Mouse (Mus musculus) CH12.LX (cell line): ENCODE results near the gene Zfp523. TPM values are rescaled to one million over a fixed set of nuclear protein-coding genes. Genes with fewer than 3 reads are reported as not detected.

Experiments
- DNase-seq: peaks from one replicate; pipeline ENCODE4 v3.0.0-alpha.2; 2013; ENCODE audit errors: extremely low read depth
- H3K27ac ChIP-seq: 2 replicates; pipeline ENCODE4 v1.5.1; 2012; ENCODE audit warnings: low read depth, mild to moderate bottlenecking, control low read depth, moderate library complexity; ENCODE audit not compliant: insufficient read depth
- H3K27me3 ChIP-seq: replicated peaks from 2 replicates; pipeline ENCODE3; 2012; ENCODE audit warnings: inconsistent platforms
- H3K36me3 ChIP-seq, 2 experiments: replicated peaks in 1 of 2; 2 replicates each; pipeline versions ENCODE3 to v1.6.1; 2012; ENCODE audit warnings: inconsistent platforms in 1 of 2, low read length in 1 of 2, mild to moderate bottlenecking in 1 of 2, mixed read lengths in 1 of 2, moderate library complexity in 1 of 2; ENCODE audit not compliant: control insufficient read depth in 1 of 2, insufficient read depth in 1 of 2
- H3K4me1 ChIP-seq, 2 experiments: 2 replicates each; pipeline ENCODE4 v1.6.1; 2012; ENCODE audit warnings: inconsistent platforms in 1 of 2, moderate library complexity in 1 of 2; ENCODE audit not compliant: insufficient read depth in 2 of 2, control insufficient read depth in 1 of 2
- H3K4me2 ChIP-seq: 2 replicates; pipeline ENCODE4 v1.6.1; 2012; ENCODE audit warnings: low read depth, mild to moderate bottlenecking, control low read depth; ENCODE audit not compliant: poor library complexity, insufficient read depth, severe bottlenecking
- H3K4me3 ChIP-seq, 3 experiments: fragments of 150-350 bp in 1 of 3; sonication (generic) in 1 of 3; replicated peaks in 1 of 3; 2 replicates each; pipeline versions ENCODE3 to v1.5.1; 2011 to 2012; ENCODE audit warnings: low read depth in 2 of 3, low read length in 2 of 3, mild to moderate bottlenecking in 2 of 3, moderate library complexity in 2 of 3, control low read depth in 1 of 3, improper control_type of control experiment in 1 of 3, inconsistent platforms in 1 of 3, mixed read lengths in 1 of 3; ENCODE audit not compliant: poor library complexity in 1 of 3
- H3K79me2 ChIP-seq: replicated peaks from 2 replicates; pipeline ENCODE4 v1.6.1; 2012; ENCODE audit warnings: mild to moderate bottlenecking, moderate library complexity; ENCODE audit not compliant: control insufficient read depth, poor library complexity, insufficient read depth, severe bottlenecking; ENCODE audit errors: extremely low read depth
- H3K9ac ChIP-seq: 2 replicates; pipeline ENCODE4 v1.6.1; 2012; ENCODE audit warnings: low read depth, mild to moderate bottlenecking, control low read depth, moderate library complexity; ENCODE audit not compliant: insufficient read depth
- H3K9me3 ChIP-seq: replicated peaks from 2 replicates; pipeline ENCODE3; 2012; ENCODE audit warnings: low read length, inconsistent platforms, mixed read lengths
- BHLHE40 ChIP-seq: IDR thresholded peaks from 2 replicates; pipeline ENCODE4 v1.6.1; 2011; ENCODE audit warnings: mild to moderate bottlenecking, low read depth, low read length, improper control_type of control experiment
- CHD2 ChIP-seq: IDR thresholded peaks from 2 replicates; pipeline ENCODE4 v1.6.1; 2011; ENCODE audit warnings: low read length, improper control_type of control experiment
- CTCF ChIP-seq, 2 experiments: IDR thresholded peaks in 1 of 2; conservative IDR thresholded peaks in 1 of 2; 2 replicates each; pipeline ENCODE4 v1.5.1; 2011 to 2012; ENCODE audit warnings: low read depth in 2 of 2, low read length in 2 of 2, improper control_type of control experiment in 1 of 2, inconsistent platforms in 1 of 2, mild to moderate bottlenecking in 1 of 2, moderate library complexity in 1 of 2
- E2F4 ChIP-seq: IDR thresholded peaks from 2 replicates; pipeline ENCODE4 v1.6.1; 2011; ENCODE audit warnings: low read depth, low read length, improper control_type of control experiment; ENCODE audit not compliant: insufficient replicate concordance
- ELF1 ChIP-seq: IDR thresholded peaks from 2 replicates; pipeline ENCODE4 v1.6.1; 2014; ENCODE audit warnings: low read depth, mild to moderate bottlenecking, inconsistent platforms, low read length, improper control_type of control experiment
- EP300 ChIP-seq: IDR thresholded peaks from 2 replicates; pipeline ENCODE4 v1.6.1; 2011; ENCODE audit warnings: low read length, improper control_type of control experiment
- ETS1 ChIP-seq: conservative IDR thresholded peaks from 2 replicates; pipeline ENCODE4 v1.6.1; 2012; ENCODE audit warnings: low read depth, mild to moderate bottlenecking, inconsistent platforms, low read length, improper control_type of control experiment, moderate library complexity
- GABPA ChIP-seq: IDR thresholded peaks from 2 replicates; pipeline ENCODE4 v1.6.1; 2012; ENCODE audit warnings: low read depth, low read length, improper control_type of control experiment, inconsistent platforms; ENCODE audit not compliant: insufficient replicate concordance
- HCFC1 ChIP-seq: IDR thresholded peaks from 2 replicates; pipeline ENCODE4 v1.6.1; 2012; ENCODE audit warnings: low read depth, mild to moderate bottlenecking, inconsistent platforms, low read length, improper control_type of control experiment
- JUN ChIP-seq: IDR thresholded peaks from 2 replicates; pipeline ENCODE4 v1.6.1; 2011; ENCODE audit warnings: low read depth, mild to moderate bottlenecking, low read length, improper control_type of control experiment, moderate library complexity; ENCODE audit not compliant: insufficient read depth
- MAZ ChIP-seq: IDR thresholded peaks from 2 replicates; pipeline ENCODE4 v1.6.1; 2012; ENCODE audit warnings: low read depth, mild to moderate bottlenecking, inconsistent platforms, low read length, improper control_type of control experiment, moderate library complexity
- MEF2A ChIP-seq: IDR thresholded peaks from 2 replicates; pipeline ENCODE4 v1.6.1; 2014; ENCODE audit warnings: low read depth, mild to moderate bottlenecking, inconsistent platforms, low read length, improper control_type of control experiment, borderline replicate concordance
- MXI1 ChIP-seq: IDR thresholded peaks from 2 replicates; pipeline ENCODE4 v1.6.1; 2011; ENCODE audit warnings: mild to moderate bottlenecking, low read depth, low read length, improper control_type of control experiment
- NELFE ChIP-seq: IDR thresholded peaks from 2 replicates; pipeline ENCODE4 v1.6.1; 2011; ENCODE audit warnings: low read depth, low read length, improper control_type of control experiment
- NRF1 ChIP-seq: IDR thresholded peaks from 2 replicates; pipeline ENCODE4 v1.6.1; 2014; ENCODE audit warnings: low read depth, mild to moderate bottlenecking, inconsistent platforms, low read length, improper control_type of control experiment, moderate library complexity
- POLR2A ChIP-seq: IDR thresholded peaks from 2 replicates; pipeline ENCODE4 v1.6.1; 2011; ENCODE audit warnings: low read depth, mild to moderate bottlenecking, improper control_type of control experiment, low read length
- POLR2AphosphoS2 ChIP-seq: IDR thresholded peaks from 2 replicates; pipeline ENCODE4 v1.6.1; 2011; ENCODE audit warnings: low read depth, low read length, improper control_type of control experiment
- RCOR1 ChIP-seq: conservative IDR thresholded peaks from 2 replicates; pipeline ENCODE4 v1.6.1; 2012; ENCODE audit warnings: low read depth, mild to moderate bottlenecking, inconsistent platforms, low read length, improper control_type of control experiment
- SIN3A ChIP-seq: IDR thresholded peaks from 2 replicates; pipeline ENCODE4 v1.6.1; 2012; ENCODE audit warnings: low read length, improper control_type of control experiment, inconsistent platforms
- TBP ChIP-seq: conservative IDR thresholded peaks from 2 replicates; pipeline ENCODE4 v1.6.1; 2011; ENCODE audit warnings: low read depth, low read length, improper control_type of control experiment
- TCF12 ChIP-seq: IDR thresholded peaks from 2 replicates; pipeline ENCODE4 v1.6.1; 2014; ENCODE audit warnings: low read depth, mild to moderate bottlenecking, inconsistent platforms, low read length, improper control_type of control experiment
- UBTF ChIP-seq: IDR thresholded peaks from 2 replicates; pipeline ENCODE4 v1.6.1; 2012; ENCODE audit warnings: low read depth, mild to moderate bottlenecking, inconsistent platforms, low read length, improper control_type of control experiment, moderate library complexity
- USF1 ChIP-seq: IDR thresholded peaks from 2 replicates; pipeline ENCODE4 v1.6.1; 2014; ENCODE audit warnings: low read depth, mild to moderate bottlenecking, inconsistent platforms, low read length, improper control_type of control experiment
- ZKSCAN1 ChIP-seq: IDR thresholded peaks from 2 replicates; pipeline ENCODE4 v1.6.1; 2012; ENCODE audit warnings: low read depth, inconsistent platforms, low read length, improper control_type of control experiment, borderline replicate concordance
- ZMIZ1 ChIP-seq: IDR thresholded peaks from 2 replicates; pipeline ENCODE4 v1.6.1; 2012; ENCODE audit warnings: low read depth, mild to moderate bottlenecking, inconsistent platforms, low read length, improper control_type of control experiment
- ZNF384 ChIP-seq: IDR thresholded peaks from 2 replicates; pipeline ENCODE4 v1.6.1; 2012; ENCODE audit warnings: low read depth, low read length, improper control_type of control experiment, inconsistent platforms
- dilution Hi-C: fragments of 300-500 bp; cut with MboI; formaldehyde crosslinking; loops from 2 replicates; pipeline ENCODE4 v1.14.3; 2020; ENCODE audit warnings: low sequenced_read_pairs; ENCODE audit not compliant: extremely low pct_unique_long_range_greater_than_20kb, extremely low pct_ligation_motif_present
- in situ Hi-C: fragments of 300-500 bp; cut with MboI; formaldehyde crosslinking; loops from 3 replicates; pipeline ENCODE4 v1.14.3; 2019; ENCODE audit warnings: low sequenced_read_pairs, low pct_ligation_motif_present, low pct_unique_long_range_greater_than_20kb, mixed read lengths
- polyA plus RNA-seq: library from polyadenylated mRNA; unstranded; fragments of >175 nt; gene quantifications from 2 replicates; pipeline ENCODE4 v1.2.1, GENCODE M21; 2012; ENCODE audit warnings: low read depth; ENCODE audit not compliant: insufficient read length
- total RNA-seq, 2 experiments: library from RNA; depleted of rRNA; stranded (reverse); fragments of 300-350 nt in 1 of 2; fragments of >200 nt in 1 of 2; gene quantifications; 2 replicates each; pipeline ENCODE4 v1.2.3; 2012 to 2014

The Zfp523 gene
- total and polyA plus RNA-seq, 3 experiments: 2.5 to 14.7 (median 10.1) TPM

DNA sequence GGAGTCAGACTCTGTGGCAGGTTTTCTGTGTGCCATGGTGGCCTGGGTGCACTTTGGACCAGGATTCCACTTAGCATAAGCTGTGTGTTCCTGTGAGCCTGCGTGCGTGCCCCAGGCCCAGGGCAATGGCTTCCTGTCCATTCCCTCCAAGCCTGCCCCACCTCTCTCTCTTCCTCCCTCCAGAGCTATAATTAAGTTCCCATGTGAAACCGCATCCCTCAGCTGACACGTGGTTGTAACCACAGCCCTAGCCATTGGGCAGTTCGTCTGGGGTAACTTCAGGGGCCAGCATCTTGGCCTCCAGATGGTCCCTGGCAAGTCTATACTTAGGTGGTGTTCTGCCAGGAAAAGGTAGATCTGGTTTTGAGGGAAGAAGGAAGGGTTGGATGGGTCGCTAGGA, 70.7 kb downstream of the Zfp523 start:
- no peak overlapping the region for H3K27ac ChIP-seq

GRCm38 (mm10) chr17:28249062-28249461, 72.1 kb downstream of the Zfp523 start:
- Histone ChIP-seq H3K4me3 (no peak overlapping the region), H3K4me1 (peaks cover 24 to 67% of the 10 kb centered on the region in 2 experiments), H3K9ac (no peak overlapping the region), H3K36me3 (peaks cover 14 to 69% of the 10 kb centered on the region in 2 experiments), H3K9me3 (no peaks in the 10 kb centered on the region), H3K27ac (no peak overlapping the region), H3K27me3 (no peaks in the 10 kb centered on the region), H3K4me2 (no peak overlapping the region), H3K79me2 (no peaks in the 10 kb centered on the region)
- no peak for DNase-seq
- TF ChIP-seq SIN3A (no peak), RCOR1 (no peak), CHD2 (no peak), ZKSCAN1 (no peak)
- TF ChIP-seq, all 38 proteins: peak for 0
- dilution Hi-C loops (no loop called here), in situ Hi-C loops (no loop called here)

More for the DNA sequence above, 70.7 kb downstream of the Zfp523 start:
- H3K79me2 ChIP-seq: no peaks in the 10 kb centered on the region
- H3K4me3 ChIP-seq: no peak overlapping the region
- no peak overlapping the region for H3K4me2 ChIP-seq
- no peaks in the 10 kb centered on the region for H3K27me3 ChIP-seq
- H3K9me3 ChIP-seq: no peaks in the 10 kb centered on the region
- DNase-seq: peak; percentile 49
- peaks cover 22 to 79% of the 10 kb centered on the region in 2 experiments for H3K36me3 ChIP-seq
- dilution Hi-C loops: no loop called here
- H3K9ac ChIP-seq: no peak overlapping the region
- in situ Hi-C loops: no loop called here
- H3K4me1 ChIP-seq: peaks cover 24 to 68% of the 10 kb centered on the region in 2 experiments
- no peak for TF ChIP-seq MAZ
- no peak for TF ChIP-seq ZKSCAN1
- TF ChIP-seq ZNF384: no peak
- no peak for TF ChIP-seq SIN3A
- TF ChIP-seq EP300: no peak
- no peak for TF ChIP-seq ZMIZ1
- TF ChIP-seq CHD2: no peak
- no peak for TF ChIP-seq ELF1
- no peak for TF ChIP-seq JUN
- no peak for TF ChIP-seq POLR2AphosphoS2
- TF ChIP-seq RCOR1: no peak
- no peak for TF ChIP-seq E2F4
- no peak for TF ChIP-seq GABPA
- TF ChIP-seq NRF1: no peak
- 0 out of 2 replicates have a peak, but pooled peaks have one; percentile 40 for TF ChIP-seq TCF12
- peak; percentile 17; the same call in 1 of the 2 replicates for TF ChIP-seq MXI1
- TF ChIP-seq ETS1: peak; percentile 50
- TF ChIP-seq USF1: 0 out of 2 replicates have a peak, but pooled peaks have one; percentile 13
- no peak for TF ChIP-seq POLR2A
- TF ChIP-seq TBP: no peak
- no peak for TF ChIP-seq UBTF
- no peak for TF ChIP-seq HCFC1
- no peak for TF ChIP-seq NELFE
- no peak for TF ChIP-seq CTCF (conservative IDR thresholded peaks at IDR 0.05 in 1 of 2, IDR thresholded peaks at IDR 0.05 in 1 of 2; ENCODE audit: low read depth in 2 of 2, low read length in 2 of 2)
- TF ChIP-seq MEF2A: peak; percentile 71; the same call in 1 of the 2 replicates
- TF ChIP-seq BHLHE40: peak; percentile 78
